Mouse (Mus musculus) heart, adult 2 months (tissue): ENCODE results near the gene Stat1.
A peak's percentile ranks its signal among the peaks of the same experiment; 100 is the strongest.

Experiments
- EP300 ChIP-seq: fragments of 200-500 bp; IDR thresholded peaks from 2 replicates; pipeline ENCODE4 v1.6.1; 2011; ENCODE audit warnings: low read depth, low read length, control low read depth; ENCODE audit not compliant: insufficient read depth
- POLR2A ChIP-seq: fragments of 200-500 bp; IDR thresholded peaks from 2 replicates; pipeline ENCODE4 v1.6.1; 2011; ENCODE audit warnings: mild to moderate bottlenecking, low read depth, low read length, control low read depth; ENCODE audit not compliant: insufficient read depth

DNA sequence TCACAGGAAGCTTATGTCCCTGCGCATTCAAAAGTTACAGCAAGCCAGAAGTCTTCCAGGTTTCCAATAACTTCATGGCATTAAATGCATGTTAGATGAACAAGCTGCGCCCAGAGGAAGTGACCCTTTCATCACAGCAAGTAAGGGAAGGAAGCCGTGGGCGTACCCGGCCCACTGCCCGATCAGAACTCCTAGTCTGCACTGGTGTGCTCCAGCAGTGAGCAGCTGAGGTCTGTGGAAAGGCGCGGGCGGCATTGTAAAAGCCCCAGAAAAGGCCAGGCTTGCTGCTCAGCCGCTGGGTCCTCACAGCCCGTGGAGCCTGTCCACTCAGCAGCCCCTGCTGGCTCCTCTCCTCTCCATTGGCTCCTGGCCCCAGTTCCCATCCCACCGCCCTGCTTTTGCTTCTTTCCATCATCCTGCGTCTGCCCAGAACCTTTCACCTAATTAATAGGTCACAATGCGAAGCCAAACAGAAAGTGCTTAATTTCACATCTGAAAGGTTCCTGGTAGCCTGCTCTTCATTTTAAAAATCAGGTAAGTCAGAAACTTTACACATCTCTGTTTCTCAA, 47.5 kb downstream of the Stat1 start:
- TF ChIP-seq POLR2A (peak; percentile 49), EP300 (peak; percentile 35; the same call in 1 of the 2 replicates)
